Mouse (Mus musculus) neural tube, embryonic 15.5 days (tissue): ENCODE measurements at regions not wholly inside any gene's neighbourhood (a gene's known extent, or its start where the extent isn't known, plus 50 kb on each side); places are given as distances from the start of the nearest gene placed in this dataset.

Experiments used
- ATAC-seq: fragments of 200-750 bp; cut with Nextera tagmentation; 2 replicates; pipeline ENCODE4 v1.8.0; 2017; ENCODE audit warnings: mild to moderate bottlenecking, moderate TSS enrichment, moderate library complexity; ENCODE audit not compliant: low FRiP score
- H3K27ac ChIP-seq: fragments of 300-500 bp; sonication (generic); replicated peaks from 2 replicates; pipeline ENCODE4 v1.5.1; 2015; ENCODE audit warnings: mild to moderate bottlenecking, inconsistent platforms
- H3K27me3 ChIP-seq: fragments of 300-500 bp; sonication (generic); replicated peaks from 2 replicates; pipeline ENCODE4 v1.6.1; 2015; ENCODE audit warnings: inconsistent platforms
- H3K36me3 ChIP-seq: fragments of 300-500 bp; sonication (generic); 2 replicates; pipeline ENCODE4 v1.6.1; 2015; ENCODE audit warnings: inconsistent platforms
- H3K4me1 ChIP-seq: fragments of 300-500 bp; sonication (generic); 2 replicates; pipeline ENCODE4 v1.6.1; 2015; ENCODE audit warnings: inconsistent platforms
- H3K4me2 ChIP-seq: fragments of 300-500 bp; sonication (generic); 2 replicates; pipeline ENCODE4 v1.6.1; 2015; ENCODE audit warnings: inconsistent platforms, mild to moderate bottlenecking, moderate library complexity
- H3K4me3 ChIP-seq: fragments of 300-500 bp; sonication (generic); replicated peaks from 2 replicates; pipeline ENCODE4 v1.5.1; 2015; ENCODE audit warnings: mild to moderate bottlenecking, inconsistent platforms
- H3K9ac ChIP-seq: fragments of 300-500 bp; sonication (generic); replicated peaks from 2 replicates; pipeline ENCODE4 v1.6.1; 2015; ENCODE audit warnings: mild to moderate bottlenecking, inconsistent platforms
- H3K9me3 ChIP-seq: fragments of 300-500 bp; sonication (generic); replicated peaks from 2 replicates; pipeline ENCODE4 v1.6.1; 2016; ENCODE audit warnings: inconsistent platforms
- WGBS: fragments of 180-500 bp; shearing (Covaris S2); methylation state at CpG from one replicate; pipeline ENCODE4 v1.1.7; 2015; ENCODE audit warnings: mixed read lengths; 5-methylcytosine and 5-hydroxymethylcytosine counted together

DNA sequence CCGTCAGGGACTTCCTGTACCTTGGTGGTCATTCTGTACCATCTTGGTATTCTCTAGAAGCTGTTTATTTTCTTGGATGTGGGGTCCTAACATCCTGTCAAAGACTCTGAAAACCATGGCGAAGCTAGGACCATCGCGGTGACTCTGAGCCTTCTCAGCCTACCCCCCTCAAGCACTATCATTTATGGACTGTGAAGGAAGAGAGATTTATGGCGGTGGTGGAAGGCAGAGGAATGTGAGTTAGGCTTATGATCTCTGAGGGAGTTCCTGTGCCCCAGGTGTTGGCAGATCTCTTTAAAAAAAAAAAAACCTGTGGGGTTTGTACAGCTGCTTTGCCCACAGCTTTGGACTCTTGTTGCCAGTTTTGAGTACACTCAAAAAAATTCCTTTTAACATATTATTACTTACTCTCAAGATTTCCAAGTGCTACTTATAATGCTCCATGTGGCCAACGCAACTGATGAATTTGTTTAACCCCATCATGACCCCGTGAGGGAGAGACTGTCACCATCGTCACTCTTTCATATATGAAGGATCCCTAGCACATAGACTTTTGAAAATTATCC is 99.7 kb upstream of the Sel1l start:
- H3K4me1 ChIP-seq = no peaks in the 10 kb centered on the region
- ATAC-seq = no peak
- no peaks in the 10 kb centered on the region for H3K9me3 ChIP-seq
- H3K4me2 ChIP-seq = no peak overlapping the region
- no peaks in the 10 kb centered on the region for H3K36me3 ChIP-seq
- H3K27me3 ChIP-seq = no peaks in the 10 kb centered on the region
- no peak overlapping the region for H3K4me3 ChIP-seq
- no peak overlapping the region for H3K9ac ChIP-seq
- WGBS = 87% methylated on average over 8 of the region's 8 CpGs
- no peak overlapping the region for H3K27ac ChIP-seq

DNA sequence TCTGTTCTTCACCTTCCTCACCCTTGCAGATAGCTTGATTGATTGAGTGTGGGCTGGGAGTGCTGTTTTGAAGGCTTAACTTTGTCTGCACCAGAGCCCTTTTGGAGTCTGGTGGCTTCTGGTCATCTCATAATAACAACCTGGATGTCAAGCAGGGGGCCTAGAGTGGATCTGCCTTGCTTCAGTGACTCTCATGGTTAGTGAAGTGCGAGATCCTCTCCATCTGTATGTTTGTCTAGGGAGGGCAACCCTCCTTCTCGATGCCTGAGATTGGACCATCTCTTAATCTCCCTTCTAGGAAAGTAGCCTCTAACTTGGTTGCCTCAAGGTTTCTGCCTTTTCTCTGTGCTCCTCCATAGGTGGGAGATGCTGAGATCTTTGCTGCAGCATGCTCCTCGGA is 99.0 kb upstream of the Sel1l start:
- Histone ChIP-seq H3K9ac (no peak overlapping the region), H3K27ac (no peak overlapping the region), H3K36me3 (no peaks in the 10 kb centered on the region), H3K4me1 (no peaks in the 10 kb centered on the region), H3K4me3 (no peak overlapping the region), H3K27me3 (no peaks in the 10 kb centered on the region), H3K4me2 (no peak overlapping the region), H3K9me3 (no peaks in the 10 kb centered on the region)
- WGBS = 87% methylated on average over 3 of the region's 3 CpGs
- no peak for ATAC-seq

DNA sequence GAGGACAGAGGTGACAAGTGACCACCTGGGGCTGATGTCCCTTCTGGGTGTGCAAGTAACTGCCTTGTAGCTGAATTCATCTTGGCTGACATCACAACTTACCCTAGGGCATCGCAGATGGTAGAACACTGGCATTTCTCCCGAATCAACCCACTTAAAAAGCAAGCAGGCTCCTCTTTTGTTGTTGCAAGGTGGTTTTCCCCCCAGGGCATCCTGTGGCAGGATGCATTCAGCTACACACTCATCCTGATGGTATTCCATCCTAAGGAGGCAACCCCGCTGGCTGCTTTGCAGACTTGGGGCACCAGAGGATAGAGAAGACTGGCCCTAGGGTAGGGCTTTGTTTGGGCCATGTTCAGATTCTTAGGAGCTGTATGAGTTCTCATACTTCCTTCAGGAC is 97.6 kb upstream of the Sel1l start:
- Histone ChIP-seq H3K4me2 (no peak overlapping the region), H3K4me3 (no peak overlapping the region), H3K9ac (no peak overlapping the region), H3K27me3 (no peaks in the 10 kb centered on the region), H3K4me1 (no peaks in the 10 kb centered on the region), H3K36me3 (no peaks in the 10 kb centered on the region), H3K27ac (no peak overlapping the region), H3K9me3 (no peaks in the 10 kb centered on the region)
- 87% methylated on average over 3 of the region's 3 CpGs for WGBS
- ATAC-seq = no peak

DNA sequence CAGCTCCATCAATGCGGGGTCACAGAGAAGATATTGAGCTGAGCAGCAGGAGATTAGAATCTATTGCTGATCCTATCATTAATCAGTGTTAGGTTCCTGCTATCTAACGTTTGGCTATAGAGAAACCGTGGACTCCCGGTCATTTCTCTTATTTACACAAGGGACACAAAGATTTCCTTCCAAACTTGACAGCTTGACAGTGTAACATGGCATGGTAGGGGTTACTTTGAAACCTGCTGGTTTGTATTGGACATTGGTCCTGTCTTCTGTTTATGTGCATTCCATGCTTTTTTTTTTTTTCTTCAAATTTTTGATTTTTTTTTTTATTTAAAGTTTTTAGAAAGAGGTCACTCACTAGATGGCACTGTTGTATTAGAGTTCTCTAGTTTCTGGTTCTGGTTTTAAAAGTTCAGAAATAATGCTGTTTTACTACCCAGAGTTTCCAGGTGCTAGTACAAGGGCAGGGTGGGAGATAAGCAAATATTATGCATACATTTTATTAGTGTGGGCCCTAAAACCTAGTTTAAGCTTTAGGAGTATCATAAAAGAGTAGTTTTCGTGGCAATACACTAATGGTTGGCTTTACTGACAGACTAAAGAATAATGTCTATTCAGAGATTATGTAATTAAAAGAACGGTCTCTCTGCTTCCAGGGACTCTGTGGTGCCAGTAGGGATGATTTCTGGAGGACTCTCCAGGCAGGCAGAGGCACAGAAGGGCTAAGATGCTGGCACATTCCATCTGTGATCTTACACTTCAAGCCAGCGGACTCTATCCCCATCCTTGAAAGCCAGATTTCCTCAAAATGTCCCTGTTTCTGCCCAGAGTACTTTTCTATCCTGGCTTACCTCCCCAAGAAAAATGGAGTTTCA is 83.8 kb upstream of the Sel1l start:
- no peak overlapping the region for H3K4me3 ChIP-seq
- no peak overlapping the region for H3K4me2 ChIP-seq
- no peaks in the 10 kb centered on the region for H3K4me1 ChIP-seq
- H3K9me3 ChIP-seq = no peaks in the 10 kb centered on the region
- H3K27ac ChIP-seq = no peak overlapping the region
- H3K9ac ChIP-seq = no peak overlapping the region
- no peaks in the 10 kb centered on the region for H3K27me3 ChIP-seq
- no peaks in the 10 kb centered on the region for H3K36me3 ChIP-seq
- 48% methylated on average over 7 of the region's 7 CpGs for WGBS
- no peak for ATAC-seq

DNA sequence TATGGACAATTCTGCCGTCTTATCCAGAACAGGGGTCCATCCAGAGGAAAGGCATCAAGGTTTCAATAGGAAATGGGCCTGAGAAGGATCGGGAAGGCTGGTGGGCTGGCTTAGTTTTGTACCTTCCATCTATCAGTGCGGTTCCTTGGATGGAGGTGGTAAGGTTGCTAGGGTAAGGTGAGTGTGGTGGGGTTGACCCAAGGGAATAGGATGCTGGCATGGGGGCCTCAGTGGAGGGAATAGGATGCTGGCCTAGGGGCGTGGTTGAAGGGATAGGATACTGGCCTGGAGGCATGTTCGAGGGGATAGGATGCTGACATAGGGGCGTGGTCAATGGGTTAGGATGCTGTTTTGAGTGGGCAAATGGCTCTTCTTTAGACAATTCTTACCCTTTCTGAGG is 82.6 kb upstream of the Sel1l start:
- Histone ChIP-seq H3K36me3 (no peaks in the 10 kb centered on the region), H3K9ac (no peak overlapping the region), H3K27me3 (no peaks in the 10 kb centered on the region), H3K27ac (no peak overlapping the region), H3K4me1 (no peaks in the 10 kb centered on the region), H3K4me2 (no peak overlapping the region), H3K9me3 (no peaks in the 10 kb centered on the region), H3K4me3 (no peak overlapping the region)
- no peak for ATAC-seq
- WGBS = 91% methylated on average over 6 of the region's 6 CpGs

DNA sequence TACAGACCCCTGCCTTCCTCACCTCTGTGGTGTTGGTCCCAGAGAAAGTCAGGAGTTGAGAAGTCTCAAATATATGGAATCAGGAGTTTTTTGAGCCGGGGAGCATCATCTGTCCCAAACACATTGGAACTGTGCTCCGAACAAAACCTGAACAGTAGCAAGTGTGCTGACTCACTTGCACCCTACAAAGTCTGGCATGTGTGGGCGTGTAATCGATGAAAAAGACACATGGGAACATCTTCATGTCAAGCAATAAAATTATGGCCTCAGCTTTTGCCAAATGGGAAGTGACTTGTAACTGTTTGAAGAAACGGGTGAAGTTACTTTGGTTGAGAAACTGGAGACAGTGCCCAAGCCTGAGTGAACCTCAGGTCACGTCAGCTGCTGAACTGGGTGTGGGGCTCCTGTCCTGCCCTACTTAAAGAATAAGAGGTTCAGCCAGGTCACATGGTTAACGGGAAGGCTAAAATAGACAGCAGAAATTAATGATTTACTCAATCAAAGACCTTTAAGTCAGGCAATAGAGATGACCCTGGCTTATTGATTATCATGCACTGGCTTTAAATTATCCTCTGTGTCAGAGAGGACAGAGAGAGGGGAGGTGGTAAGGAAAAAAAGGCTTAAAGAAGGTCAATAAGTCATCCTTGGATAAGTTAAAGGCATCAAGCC is 80.6 kb upstream of the Sel1l start:
- no peak overlapping the region for H3K4me2 ChIP-seq
- no peaks in the 10 kb centered on the region for H3K9me3 ChIP-seq
- H3K4me1 ChIP-seq = no peaks in the 10 kb centered on the region
- H3K36me3 ChIP-seq = no peaks in the 10 kb centered on the region
- no peak overlapping the region for H3K9ac ChIP-seq
- H3K4me3 ChIP-seq = no peak overlapping the region
- H3K27me3 ChIP-seq = no peaks in the 10 kb centered on the region
- no peak overlapping the region for H3K27ac ChIP-seq
- no peak for ATAC-seq
- WGBS = 64% methylated on average over 7 of the region's 7 CpGs

DNA sequence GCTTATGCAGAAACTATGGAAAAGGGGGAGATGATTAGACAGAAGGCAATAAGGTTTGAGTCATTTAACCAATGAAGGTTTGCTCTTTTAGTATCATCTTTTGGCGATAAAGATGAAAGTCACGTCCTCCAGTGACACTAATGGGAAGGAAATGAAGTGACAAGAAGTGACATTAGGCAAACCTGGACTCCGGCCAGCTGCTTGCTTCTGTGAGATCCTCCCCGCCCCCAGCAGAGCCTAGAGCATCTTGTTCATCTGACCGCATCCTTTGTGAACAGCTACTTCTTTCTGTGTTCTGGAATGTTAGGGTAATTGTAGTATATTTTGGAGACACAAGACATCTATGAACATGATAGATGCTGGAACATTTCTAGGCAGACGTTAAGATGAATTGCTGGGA is 78.6 kb upstream of the Sel1l start:
- no peak overlapping the region for H3K4me2 ChIP-seq
- H3K4me3 ChIP-seq = no peak overlapping the region
- WGBS = 80% methylated on average over 6 of the region's 6 CpGs
- no peak for ATAC-seq
- H3K27ac ChIP-seq = no peak overlapping the region
- no peaks in the 10 kb centered on the region for H3K36me3 ChIP-seq
- no peak overlapping the region for H3K9ac ChIP-seq
- no peaks in the 10 kb centered on the region for H3K9me3 ChIP-seq
- H3K4me1 ChIP-seq = 0 out of 2 replicates have a peak, but pooled peaks cover 2% of the 10 kb centered on the region
- no peaks in the 10 kb centered on the region for H3K27me3 ChIP-seq

DNA sequence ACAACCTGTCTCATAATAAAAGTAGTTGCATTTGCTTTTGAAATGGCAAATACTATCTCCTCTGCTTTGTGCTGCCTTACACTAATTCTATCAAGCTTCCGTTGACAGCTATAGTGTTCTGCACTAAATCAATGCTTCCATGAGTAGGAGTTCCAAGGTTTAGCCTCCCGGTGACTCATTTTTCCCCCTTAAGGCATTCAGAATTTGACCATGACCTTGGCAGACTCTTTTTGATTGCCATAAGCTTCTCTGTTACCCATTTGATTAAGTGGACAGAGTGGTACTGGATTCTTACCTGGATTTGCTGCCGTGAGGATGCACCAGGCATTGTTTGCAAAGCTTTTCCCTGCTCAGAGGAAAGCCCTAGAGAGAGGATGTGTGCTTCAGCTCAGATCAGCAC is 66.5 kb upstream of the Sel1l start:
- no peak overlapping the region for H3K4me2 ChIP-seq
- no peaks in the 10 kb centered on the region for H3K9me3 ChIP-seq
- H3K4me1 ChIP-seq = no peaks in the 10 kb centered on the region
- ATAC-seq = no peak
- H3K4me3 ChIP-seq = no peak overlapping the region
- H3K9ac ChIP-seq = no peak overlapping the region
- no peaks in the 10 kb centered on the region for H3K36me3 ChIP-seq
- WGBS = 86% methylated on average over 3 of the region's 3 CpGs
- H3K27ac ChIP-seq = no peak overlapping the region
- H3K27me3 ChIP-seq = no peaks in the 10 kb centered on the region

DNA sequence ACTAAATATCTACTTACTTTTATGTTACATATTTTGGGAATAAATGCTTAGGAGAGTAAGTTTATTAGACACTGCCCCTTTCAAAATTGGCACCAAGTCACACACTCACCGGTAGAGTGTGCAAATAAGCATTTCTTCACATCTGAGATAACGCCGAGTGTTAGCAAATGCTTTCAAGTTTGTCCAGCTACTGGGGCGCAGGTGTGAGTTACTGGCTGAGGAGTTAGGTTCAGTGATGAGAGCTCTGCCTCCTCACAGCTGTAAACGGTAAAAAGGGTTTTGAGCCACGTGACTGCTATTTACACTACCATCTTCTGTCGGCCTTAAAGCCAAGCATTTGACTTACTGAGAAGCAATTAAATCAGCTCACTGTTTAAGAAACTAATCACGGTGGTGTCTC is 61.6 kb upstream of the Sel1l start:
- ATAC-seq = no peak
- 55% methylated on average over 8 of the region's 8 CpGs for WGBS
- H3K9ac ChIP-seq = no peak overlapping the region
- H3K27me3 ChIP-seq = no peaks in the 10 kb centered on the region
- H3K4me3 ChIP-seq = no peak overlapping the region
- H3K9me3 ChIP-seq = peaks cover 6% of the 10 kb centered on the region; the same call in 1 of the 2 replicates
- H3K4me2 ChIP-seq = no peak overlapping the region
- no peak overlapping the region for H3K27ac ChIP-seq
- no peaks in the 10 kb centered on the region for H3K36me3 ChIP-seq
- H3K4me1 ChIP-seq = no peaks in the 10 kb centered on the region
